Mouse (Mus musculus) cerebellum, adult 9-11 months (tissue): Measurements from ENCODE around the gene Epha1.

Experiments used
- DNase-seq: peaks from one replicate; pipeline ENCODE4 v3.0.0; 2022

The Epha1 gene

DNA sequence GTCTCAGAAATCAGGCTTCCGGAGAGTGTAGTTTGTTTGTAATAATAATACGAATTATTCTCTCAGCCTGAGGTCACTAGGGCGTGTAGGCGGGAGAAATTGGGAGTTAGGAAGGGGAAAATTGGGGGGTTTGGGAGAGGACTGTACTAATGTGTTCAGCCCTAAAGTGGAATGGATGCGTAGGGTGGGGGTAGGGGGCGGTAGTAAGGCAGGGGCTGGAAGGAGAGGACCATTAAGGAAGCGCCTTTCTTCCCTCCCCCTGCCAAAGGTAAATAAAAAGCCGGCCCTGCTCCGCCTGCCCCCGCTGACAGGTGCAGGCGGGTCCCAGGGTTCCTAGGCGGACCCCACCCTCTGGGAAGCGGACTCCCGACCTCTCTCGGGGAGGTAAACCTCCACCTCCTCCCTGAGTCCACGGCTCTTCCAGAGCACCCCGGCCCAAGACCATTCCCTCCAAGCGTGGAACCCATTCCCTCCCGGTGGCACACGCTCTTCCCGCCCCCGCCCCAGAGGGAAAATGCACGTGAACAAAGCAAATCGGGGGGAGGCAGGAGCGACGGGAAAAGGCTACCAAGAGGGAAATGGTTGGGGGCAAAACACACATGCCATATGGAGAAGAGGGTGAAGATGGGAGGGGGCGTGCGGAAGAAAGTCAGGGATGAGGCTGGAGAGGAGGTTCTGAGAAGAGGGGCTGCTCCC lies 49.5 kb downstream of the Epha1 start:
- peak; percentile 81 for DNase-seq

DNA sequence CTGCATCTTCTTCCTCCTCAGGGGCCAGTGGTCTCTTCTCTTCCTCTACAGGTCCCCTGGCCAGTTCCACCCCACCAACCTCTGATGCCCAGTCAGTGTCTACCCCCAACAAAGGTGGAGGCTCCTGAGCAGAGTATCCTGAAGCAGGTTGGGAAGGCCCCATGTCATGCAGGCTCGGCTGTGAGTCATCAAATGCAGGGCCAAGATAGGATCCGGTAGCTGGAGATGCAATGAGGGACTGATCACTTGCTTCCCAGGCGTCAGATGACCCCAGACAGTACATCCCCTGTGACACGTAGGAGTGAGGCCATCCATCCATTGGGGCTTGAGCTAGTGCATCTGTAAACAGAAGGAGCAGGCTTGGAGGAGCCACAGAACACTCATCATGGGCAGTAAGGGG lies 54.8 kb downstream of the Epha1 start:
- no peak for DNase-seq

DNA sequence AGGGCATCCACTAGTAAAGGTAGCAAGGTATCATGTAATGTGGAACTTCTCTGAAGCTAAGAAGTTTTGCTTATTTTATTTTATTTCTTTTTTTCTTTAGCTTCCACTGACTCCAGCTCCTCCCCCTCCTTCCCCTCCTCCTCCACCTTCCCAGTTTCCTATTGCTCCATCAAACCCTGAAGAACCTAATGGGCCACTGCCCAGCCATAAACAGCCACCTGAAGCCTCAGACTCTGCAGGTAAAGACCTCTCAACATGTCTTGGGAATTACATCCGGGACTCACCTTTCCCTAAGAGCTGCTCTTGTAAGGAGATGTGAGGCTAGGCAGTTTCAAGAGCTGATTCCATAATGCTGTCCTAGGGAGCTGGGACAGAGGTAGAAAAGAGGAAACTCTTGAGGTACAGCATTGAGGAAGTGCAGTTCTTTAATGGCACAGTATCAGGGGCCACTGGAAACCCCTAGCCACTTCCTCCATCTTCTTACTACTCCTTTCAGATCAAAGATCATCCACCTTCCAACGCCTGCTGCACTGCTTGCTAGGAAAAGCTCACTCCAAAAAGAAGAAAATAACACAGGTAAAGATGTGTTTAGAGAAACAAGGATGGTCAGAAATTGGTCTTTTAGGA lies 62.5 kb downstream of the Epha1 start:
- no peak for DNase-seq

DNA sequence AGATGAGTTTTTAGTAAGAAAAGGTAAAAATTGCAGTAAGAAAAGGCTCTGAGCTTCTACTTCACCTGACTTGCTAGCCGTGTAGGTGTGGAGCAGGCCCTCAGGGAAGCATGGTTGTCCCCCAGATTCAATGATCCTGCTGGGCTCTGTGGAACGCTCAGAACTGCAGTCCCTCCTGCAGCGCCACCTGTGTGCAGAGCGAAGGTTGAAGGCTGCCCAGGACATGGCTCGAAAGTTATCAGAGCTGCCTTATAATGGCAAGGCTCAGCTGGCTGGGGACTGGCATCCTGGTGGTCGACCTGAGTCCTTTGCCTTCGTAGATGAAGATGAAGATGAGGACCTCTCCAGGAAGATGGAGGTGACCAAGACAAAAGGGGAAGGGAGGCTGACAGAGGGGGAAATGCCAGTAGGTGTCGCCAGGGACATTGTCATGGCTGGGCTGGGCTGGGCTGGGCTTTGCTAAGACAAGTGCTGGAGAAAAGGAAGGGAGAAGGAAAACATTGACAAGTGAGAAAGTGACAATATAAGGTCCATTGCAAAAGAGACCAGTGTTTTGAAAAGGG lies 63.2 kb downstream of the Epha1 start:
- no peak for DNase-seq
